Mouse (Mus musculus): ENCODE results near the gene Kcnip3.

Gene Kcnip3

GRCm38 (mm10) chr2:127522006-127522441 is at the start of gene Kcnip3:
Gene Kcnip3 (minus strand): TSS chr2:127522094.
- peak; percentile 89 for DNase-seq

GRCm38 (mm10) chr2:127559070-127559966 is 37.4 kb upstream of the Kcnip3 start:
- DNase-seq = peak; percentile 92

- peak; percentile 92 for DNase-seq
Observed at GRCm38 (mm10) chr2:127551078-127551477, 29.2 kb upstream of the Kcnip3 start.

GRCm38 (mm10) chr2:127550446-127550845 is 28.6 kb upstream of the Kcnip3 start:
- DNase-seq = no peak

- DNase-seq = no peak
Observed at GRCm38 (mm10) chr2:127549711-127550110, 27.8 kb upstream of the Kcnip3 start.

- DNase-seq = no peak
Observed at GRCm38 (mm10) chr2:127548342-127549074, 26.6 kb upstream of the Kcnip3 start.

GRCm38 (mm10) chr2:127541697-127542096 is 19.8 kb upstream of the Kcnip3 start:
- no peak for DNase-seq

GRCm38 (mm10) chr2:127541185-127541584 is 19.3 kb upstream of the Kcnip3 start, which contains the start of gene Prom2:
Gene Prom2 (minus strand): TSS chr2:127541467.
- DNase-seq = no peak

GRCm38 (mm10) chr2:127539494-127539893 is 17.6 kb upstream of the Kcnip3 start:
- DNase-seq = peak; percentile 75

- DNase-seq = no peak
Observed at GRCm38 (mm10) chr2:127537548-127537947, 15.7 kb upstream of the Kcnip3 start.

GRCm38 (mm10) chr2:127535363-127535762 is 13.5 kb upstream of the Kcnip3 start:
- DNase-seq = no peak

- no peak for DNase-seq
Observed at GRCm38 (mm10) chr2:127532379-127532778, 10.5 kb upstream of the Kcnip3 start.

GRCm38 (mm10) chr2:127531592-127531991 is 9.7 kb upstream of the Kcnip3 start:
- DNase-seq = no peak

GRCm38 (mm10) chr2:127530418-127530817 is 8.5 kb upstream of the Kcnip3 start:
- no peak for DNase-seq

- DNase-seq = peak; percentile 89
Observed at GRCm38 (mm10) chr2:127525004-127525775, 3.3 kb upstream of the Kcnip3 start.

GRCm38 (mm10) chr2:127523950-127524729 is 2.2 kb upstream of the Kcnip3 start:
- DNase-seq = peak; percentile 94

- DNase-seq = peak; percentile 90
Observed at GRCm38 (mm10) chr2:127521172-127522005, 505 bp downstream of the Kcnip3 start.

- peak; percentile 69 for DNase-seq
Observed at GRCm38 (mm10) chr2:127520123-127520522, 1.8 kb downstream of the Kcnip3 start.

GRCm38 (mm10) chr2:127519308-127519707 is 2.6 kb downstream of the Kcnip3 start:
- no peak for DNase-seq

- DNase-seq = no peak
Observed at GRCm38 (mm10) chr2:127518831-127519230, 3.1 kb downstream of the Kcnip3 start.

- no peak for DNase-seq
Observed at GRCm38 (mm10) chr2:127518273-127518672, 3.6 kb downstream of the Kcnip3 start.
